Mouse (Mus musculus): ENCODE data around the gene Dnase2a. TPM values are rescaled to one million over a fixed set of nuclear protein-coding genes. Genes with fewer than 3 reads are reported as not detected.
A peak's percentile ranks its signal among the peaks of the same experiment; 100 is the strongest.

Dnase2a gene
- total and polyA plus RNA-seq, 2 experiments from 2014 or later = 4.3 to 6.7 TPM

DNA sequence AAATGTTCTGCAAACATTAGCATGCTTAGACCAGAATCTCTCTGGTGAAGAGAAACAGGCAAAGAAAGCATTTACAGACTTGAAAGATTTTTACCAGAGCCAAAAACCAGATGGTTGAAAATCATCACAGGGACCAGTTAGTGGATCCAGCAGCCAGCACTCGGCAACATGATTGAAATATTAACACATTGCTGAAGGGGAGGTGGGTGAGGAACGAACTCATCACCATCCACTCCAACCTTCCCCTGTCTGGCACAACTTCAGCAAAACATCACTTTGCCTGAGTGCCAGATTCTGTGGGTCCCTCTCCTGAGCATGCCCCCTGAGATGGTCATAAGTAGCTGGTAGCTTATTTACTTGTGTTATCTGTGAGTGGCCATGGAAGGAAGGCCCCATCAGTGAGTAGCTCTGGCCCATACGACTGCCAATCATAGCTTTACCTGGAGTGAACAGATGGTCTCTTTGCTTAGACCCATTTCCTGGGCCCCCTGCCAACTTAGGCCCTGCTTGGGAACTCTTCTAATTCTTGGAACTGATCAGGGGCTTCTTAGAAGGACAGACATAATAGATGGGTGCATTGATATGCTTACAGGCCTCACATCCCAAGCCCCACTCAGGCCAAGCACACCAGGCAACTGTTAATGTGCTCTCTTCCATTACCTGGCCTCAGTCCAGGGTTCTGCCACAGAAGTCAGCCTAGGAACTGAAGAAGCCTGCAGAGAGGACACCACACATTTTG, 30.9 kb upstream of the Dnase2a start:
- H3K36me3 ChIP-seq (ENCODE audit: insufficient read depth, low read length) = no peaks in the 10 kb centered on the region
- no peak overlapping the region for H3K9ac ChIP-seq (replicated peaks; ENCODE audit: low read length, poor library complexity, severe bottlenecking)
- 70% methylated on average over 3 of the region's 3 CpGs for WGBS
- TF ChIP-seq CTCF (IDR thresholded peaks at IDR 0.05) = no peak
- H3K4me1 ChIP-seq (ENCODE audit: insufficient read depth, low read length) = peaks cover 4% of the 10 kb centered on the region; the same call in 1 of the 2 replicates
- no peak overlapping the region for H3K4me3 ChIP-seq (ENCODE audit: low read depth, low read length)
- DNase-seq (ENCODE audit: low spot score) = peak; percentile 57
- no peak for ATAC-seq (ENCODE audit: low FRiP score)
- H3K27ac ChIP-seq (ENCODE audit: low read depth, low read length) = no peak overlapping the region
- no peak overlapping the region for H3K4me2 ChIP-seq (ENCODE audit: low read depth, low read length, poor library complexity, severe bottlenecking)
- no peaks in the 10 kb centered on the region for H3K27me3 ChIP-seq (ENCODE audit: insufficient read depth, low read length)
- no peaks in the 10 kb centered on the region for H3K9me3 ChIP-seq (ENCODE audit: low read length)

DNA sequence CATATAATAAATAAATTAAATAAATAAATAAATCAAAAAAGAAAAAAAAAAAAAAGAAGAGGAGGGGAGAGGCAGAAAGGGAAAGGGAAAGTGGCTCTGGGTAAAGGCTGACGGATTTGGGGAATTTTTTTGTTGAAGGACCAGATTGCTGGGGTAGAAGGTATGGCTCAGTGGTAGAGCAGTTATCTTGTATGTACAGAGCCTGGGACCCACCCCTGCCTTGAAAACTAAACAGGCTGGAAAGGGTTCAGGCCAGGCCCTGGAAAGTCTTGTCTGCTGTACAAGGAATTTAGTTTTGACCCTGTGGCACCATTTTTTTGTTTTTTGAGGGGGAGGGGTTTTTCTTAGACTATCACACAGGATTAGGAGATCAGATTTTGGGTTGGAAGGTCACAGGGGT, 29.4 kb upstream of the Dnase2a start:
- DNase-seq (ENCODE audit: low spot score) = no peak
- TF ChIP-seq CTCF (IDR thresholded peaks at IDR 0.05) = no peak
- H3K4me2 ChIP-seq (ENCODE audit: low read depth, low read length, poor library complexity, severe bottlenecking) = no peak overlapping the region
- H3K4me3 ChIP-seq (ENCODE audit: low read depth, low read length) = no peak overlapping the region
- no peaks in the 10 kb centered on the region for H3K9me3 ChIP-seq (ENCODE audit: low read length)
- no peak overlapping the region for H3K9ac ChIP-seq (replicated peaks; ENCODE audit: low read length, poor library complexity, severe bottlenecking)
- H3K4me1 ChIP-seq (ENCODE audit: insufficient read depth, low read length) = no peaks in the 10 kb centered on the region
- no peaks in the 10 kb centered on the region for H3K36me3 ChIP-seq (ENCODE audit: insufficient read depth, low read length)
- H3K27me3 ChIP-seq (ENCODE audit: insufficient read depth, low read length) = no peaks in the 10 kb centered on the region
- no peak for ATAC-seq (ENCODE audit: low FRiP score)
- WGBS = 100% methylated on average over 1 of the region's 1 CpGs
- H3K27ac ChIP-seq (ENCODE audit: low read depth, low read length) = no peak overlapping the region

DNA sequence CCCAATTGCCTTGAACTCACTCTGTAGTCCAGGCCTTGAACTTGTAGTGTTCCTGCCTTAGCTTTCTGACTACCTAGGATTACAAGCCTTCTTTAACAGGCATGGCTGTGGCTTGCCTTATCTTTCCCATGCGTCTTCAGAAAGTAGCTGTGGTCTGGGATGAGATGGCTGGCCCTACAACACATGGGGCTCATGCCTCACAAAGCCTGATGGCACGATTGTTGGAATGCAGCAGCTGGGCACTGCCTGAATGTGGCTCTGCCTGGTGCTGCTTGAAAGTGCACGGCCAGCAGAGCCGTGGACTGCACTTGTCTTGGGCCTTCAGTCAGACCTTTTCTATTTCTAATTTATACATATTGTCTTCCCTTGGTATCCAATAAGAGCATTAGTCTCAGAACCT, 23.6 kb upstream of the Dnase2a start:
- Histone ChIP-seq H3K9ac (replicated peaks; ENCODE audit: low read length, poor library complexity, severe bottlenecking) (no peak overlapping the region), H3K4me2 (ENCODE audit: low read depth, low read length, poor library complexity, severe bottlenecking) (no peak overlapping the region), H3K27me3 (ENCODE audit: insufficient read depth, low read length) (no peaks in the 10 kb centered on the region), H3K36me3 (ENCODE audit: insufficient read depth, low read length) (peaks cover 27% of the 10 kb centered on the region), H3K4me1 (ENCODE audit: insufficient read depth, low read length) (no peaks in the 10 kb centered on the region), H3K9me3 (ENCODE audit: low read length) (no peaks in the 10 kb centered on the region), H3K4me3 (ENCODE audit: low read depth, low read length) (no peak overlapping the region), H3K27ac (ENCODE audit: low read depth, low read length) (no peak overlapping the region)
- no peak for DNase-seq (ENCODE audit: low spot score)
- TF ChIP-seq CTCF (IDR thresholded peaks at IDR 0.05) = no peak
- no peak for ATAC-seq (ENCODE audit: low FRiP score)
- whole genome bisulfite sequencing = 84% methylated on average over 4 of the region's 4 CpGs

DNA sequence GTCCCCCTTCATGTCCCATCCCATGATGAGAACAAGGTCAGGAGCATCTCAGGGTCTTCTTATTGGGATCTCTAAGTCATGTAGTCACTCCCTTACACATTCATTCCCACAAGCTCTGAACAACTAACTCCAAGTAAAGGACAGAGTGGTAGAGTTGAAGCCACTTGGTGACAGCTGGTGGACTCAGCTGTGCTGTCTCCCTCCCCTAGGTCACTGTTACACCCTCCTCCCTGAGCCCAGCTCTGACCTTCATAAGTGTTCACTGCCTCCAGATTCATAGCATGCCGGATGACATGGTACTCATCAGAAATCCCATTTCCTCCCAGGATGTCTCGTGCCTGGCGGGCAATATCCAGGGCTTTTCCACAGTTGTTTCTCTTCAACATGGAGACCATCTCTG, 20.1 kb upstream of the Dnase2a start:
- Histone ChIP-seq H3K4me2 (ENCODE audit: low read depth, low read length, poor library complexity, severe bottlenecking) (no peak overlapping the region), H3K4me1 (ENCODE audit: insufficient read depth, low read length) (peaks cover 5% of the 10 kb centered on the region; the same call in 1 of the 2 replicates), H3K27me3 (ENCODE audit: insufficient read depth, low read length) (no peaks in the 10 kb centered on the region), H3K27ac (ENCODE audit: low read depth, low read length) (no peak overlapping the region), H3K36me3 (ENCODE audit: insufficient read depth, low read length) (peaks cover 32% of the 10 kb centered on the region), H3K9me3 (ENCODE audit: low read length) (no peaks in the 10 kb centered on the region), H3K4me3 (ENCODE audit: low read depth, low read length) (no peak overlapping the region), H3K9ac (replicated peaks; ENCODE audit: low read length, poor library complexity, severe bottlenecking) (no peak overlapping the region)
- DNase-seq (ENCODE audit: low spot score) (no peak), ATAC-seq (ENCODE audit: low FRiP score) (no peak)
- TF ChIP-seq CTCF (IDR thresholded peaks at IDR 0.05) = no peak
- WGBS = 96% methylated on average over 3 of the region's 3 CpGs

DNA sequence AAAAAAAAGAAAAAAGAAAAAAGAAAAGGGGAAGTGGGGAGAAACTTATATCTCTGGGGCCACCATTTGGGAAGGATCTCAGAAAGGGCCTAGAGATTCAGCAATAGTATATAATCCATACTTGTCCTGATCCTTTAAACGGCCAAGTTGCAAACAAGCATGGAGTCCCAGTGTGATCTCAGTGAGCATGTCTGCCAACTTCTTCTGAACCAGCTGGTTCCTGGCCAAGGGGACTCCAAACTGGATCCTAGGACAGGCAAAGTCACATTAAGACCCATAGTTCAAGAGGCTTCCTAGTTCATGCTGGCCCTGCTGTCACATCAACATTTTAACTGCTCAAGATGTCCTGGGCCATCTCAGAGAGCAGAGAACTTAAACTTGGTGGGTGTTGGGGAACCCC, 19.2 kb upstream of the Dnase2a start:
- no peak overlapping the region for H3K27ac ChIP-seq (ENCODE audit: low read depth, low read length)
- DNase-seq (ENCODE audit: low spot score) (no peak), ATAC-seq (ENCODE audit: low FRiP score) (no peak)
- H3K4me3 ChIP-seq (ENCODE audit: low read depth, low read length) = no peak overlapping the region
- 97% methylated on average over 1 of the region's 1 CpGs for WGBS
- peaks cover 32% of the 10 kb centered on the region for H3K36me3 ChIP-seq (ENCODE audit: insufficient read depth, low read length)
- no peaks in the 10 kb centered on the region for H3K9me3 ChIP-seq (ENCODE audit: low read length)
- H3K9ac ChIP-seq (replicated peaks; ENCODE audit: low read length, poor library complexity, severe bottlenecking) = no peak overlapping the region
- H3K27me3 ChIP-seq (ENCODE audit: insufficient read depth, low read length) = no peaks in the 10 kb centered on the region
- TF ChIP-seq CTCF (IDR thresholded peaks at IDR 0.05) = no peak
- H3K4me1 ChIP-seq (ENCODE audit: insufficient read depth, low read length) = peaks cover 5% of the 10 kb centered on the region; the same call in 1 of the 2 replicates
- H3K4me2 ChIP-seq (ENCODE audit: low read depth, low read length, poor library complexity, severe bottlenecking) = no peak overlapping the region

DNA sequence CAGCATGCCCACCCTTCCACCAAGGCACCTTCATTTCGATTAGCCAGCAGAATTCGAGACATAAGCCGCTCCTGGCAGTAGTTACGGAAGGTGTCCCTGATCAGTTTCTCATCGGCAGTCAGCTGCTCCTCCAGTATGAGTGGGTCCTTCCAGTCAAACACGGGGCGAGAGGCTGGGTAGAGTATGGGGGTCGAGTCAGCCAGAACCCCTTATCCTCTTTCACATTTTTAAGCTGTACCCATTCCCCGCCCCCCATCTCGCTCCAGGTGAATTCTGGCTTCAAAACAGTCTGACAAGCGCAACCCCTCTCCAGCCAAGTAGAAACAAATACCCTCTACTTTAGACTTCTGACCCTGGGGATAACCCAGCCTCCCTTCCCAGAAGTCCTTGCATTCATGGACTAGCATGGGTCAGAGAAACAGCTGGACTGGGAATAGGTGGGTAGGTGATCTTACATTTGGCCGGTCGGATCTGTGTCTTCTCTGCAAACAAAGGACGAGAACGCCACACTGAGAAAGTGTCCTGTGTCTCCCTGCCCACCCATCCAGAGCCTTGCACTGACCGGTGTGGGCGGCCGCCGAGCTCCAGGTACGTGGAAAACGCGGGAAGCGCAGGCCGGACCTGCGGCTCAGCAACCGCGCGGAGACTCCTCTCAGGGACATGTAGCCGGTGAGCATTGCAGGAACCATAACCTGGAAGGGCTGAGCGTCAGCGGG, 15.2 kb upstream of the Dnase2a start:
- peaks cover 9% of the 10 kb centered on the region for H3K36me3 ChIP-seq (ENCODE audit: insufficient read depth, low read length)
- peak overlapping the region; percentile 27; the same call in 1 of the 2 replicates for H3K27ac ChIP-seq (ENCODE audit: low read depth, low read length)
- ATAC-seq (ENCODE audit: low FRiP score) (0 out of 2 replicates have a peak, but pooled peaks have one; percentile 16), DNase-seq (ENCODE audit: low spot score) (no peak)
- H3K4me1 ChIP-seq (ENCODE audit: insufficient read depth, low read length) = peaks cover 5% of the 10 kb centered on the region; the same call in 1 of the 2 replicates
- peak overlapping the region; percentile 76 for H3K4me2 ChIP-seq (ENCODE audit: low read depth, low read length, poor library complexity, severe bottlenecking)
- peak overlapping the region; percentile 68 for H3K9ac ChIP-seq (replicated peaks; ENCODE audit: low read length, poor library complexity, severe bottlenecking)
- TF ChIP-seq CTCF (IDR thresholded peaks at IDR 0.05) = no peak
- H3K9me3 ChIP-seq (ENCODE audit: low read length) = no peaks in the 10 kb centered on the region
- no peaks in the 10 kb centered on the region for H3K27me3 ChIP-seq (ENCODE audit: insufficient read depth, low read length)
- 11% methylated on average over 31 of the region's 31 CpGs for WGBS
- H3K4me3 ChIP-seq (ENCODE audit: low read depth, low read length) = peak overlapping the region; percentile 67

Data from midbrain, postnatal 0 days (tissue).